Mouse (Mus musculus): Measurements from ENCODE around the gene Ube2c. TPM values are rescaled to one million over a fixed set of nuclear protein-coding genes. Genes with fewer than 3 reads are reported as not detected.

Gene Ube2c
- polyA plus RNA-seq (2012; rRNA removed) = 327 and 434 TPM in 2 replicates

- H3K27ac ChIP-seq (ENCODE audit: control insufficient read depth, insufficient read depth, low read length) = no peak within 1 kb of the TSS
- peaks cover 16% of the 10 kb centered on the region; the same call in 1 of the 2 replicates for H3K36me3 ChIP-seq (ENCODE audit: control insufficient read depth, insufficient read depth, low read length)
- no peak for TF ChIP-seq CTCF (IDR thresholded peaks at IDR 0.05; ENCODE audit: borderline replicate concordance, control insufficient read depth, extremely low read depth, insufficient read depth, low read length, poor library complexity)
- TF ChIP-seq POLR2A (IDR thresholded peaks at IDR 0.05; ENCODE audit: control insufficient read depth, extremely low read depth, insufficient read depth, low read length, poor library complexity) = no peak
- peaks cover 21% of the 10 kb centered on the region for H3K4me1 ChIP-seq (replicated peaks; ENCODE audit: control insufficient read depth, insufficient read depth, low read length)
- no peaks in the 10 kb centered on the region for H3K27me3 ChIP-seq (ENCODE audit: control insufficient read depth, insufficient read depth, low read length)
- DNase-seq = peak; percentile 98
- WGBS = 2% methylated on average over 53 of the region's 53 CpGs
- peak within 1 kb of the TSS; percentile 77 for H3K4me3 ChIP-seq (ENCODE audit: control insufficient read depth, insufficient read depth, low read length)
These were observed at the start of gene Ube2c for GRCm38 (mm10) chr2:164769258-164770037. TSS of gene Ube2c (plus strand) at chr2:164769898.

- H3K27me3 ChIP-seq (ENCODE audit: control insufficient read depth, insufficient read depth, low read length) = no peaks in the 10 kb centered on the region
- H3K4me3 ChIP-seq (ENCODE audit: control insufficient read depth, insufficient read depth, low read length) = no peak overlapping the region
- H3K36me3 ChIP-seq (ENCODE audit: control insufficient read depth, insufficient read depth, low read length) = no peaks in the 10 kb centered on the region
- TF ChIP-seq POLR2A (IDR thresholded peaks at IDR 0.05; ENCODE audit: control insufficient read depth, extremely low read depth, insufficient read depth, low read length, poor library complexity) (no peak), CTCF (IDR thresholded peaks at IDR 0.05; ENCODE audit: borderline replicate concordance, control insufficient read depth, extremely low read depth, insufficient read depth, low read length, poor library complexity) (no peak)
- WGBS = 78% methylated on average over 4 of the region's 4 CpGs
- H3K4me1 ChIP-seq (replicated peaks; ENCODE audit: control insufficient read depth, insufficient read depth, low read length) = no peaks in the 10 kb centered on the region; the same call in 1 of the 2 replicates
- no peak for DNase-seq
- no peak overlapping the region for H3K27ac ChIP-seq (ENCODE audit: control insufficient read depth, insufficient read depth, low read length)
These were observed 46.4 kb upstream of the Ube2c start for GRCm38 (mm10) chr2:164723276-164723675.

- Histone ChIP-seq H3K27ac (ENCODE audit: control insufficient read depth, insufficient read depth, low read length) (no peak overlapping the region), H3K4me3 (ENCODE audit: control insufficient read depth, insufficient read depth, low read length) (no peak overlapping the region), H3K4me1 (replicated peaks; ENCODE audit: control insufficient read depth, insufficient read depth, low read length) (no peaks in the 10 kb centered on the region; the same call in 1 of the 2 replicates), H3K36me3 (ENCODE audit: control insufficient read depth, insufficient read depth, low read length) (no peaks in the 10 kb centered on the region), H3K27me3 (ENCODE audit: control insufficient read depth, insufficient read depth, low read length) (no peaks in the 10 kb centered on the region)
- peak; percentile 63 for DNase-seq
- TF ChIP-seq POLR2A (IDR thresholded peaks at IDR 0.05; ENCODE audit: control insufficient read depth, extremely low read depth, insufficient read depth, low read length, poor library complexity) (no peak), CTCF (IDR thresholded peaks at IDR 0.05; ENCODE audit: borderline replicate concordance, control insufficient read depth, extremely low read depth, insufficient read depth, low read length, poor library complexity) (no peak)
- WGBS = 32% methylated on average over 6 of the region's 6 CpGs
These were observed 43.6 kb upstream of the Ube2c start for GRCm38 (mm10) chr2:164725895-164726619.

- no peak for TF ChIP-seq POLR2A (IDR thresholded peaks at IDR 0.05; ENCODE audit: control insufficient read depth, extremely low read depth, insufficient read depth, low read length, poor library complexity)
- TF ChIP-seq CTCF (IDR thresholded peaks at IDR 0.05; ENCODE audit: borderline replicate concordance, control insufficient read depth, extremely low read depth, insufficient read depth, low read length, poor library complexity) = no peak
These were observed 38.0 kb upstream of the Ube2c start for GRCm38 (mm10) chr2:164731719-164732118.

GRCm38 (mm10) chr2:164733259-164733658 is 36.4 kb upstream of the Ube2c start:
- no peak for DNase-seq
- Histone ChIP-seq H3K4me1 (replicated peaks; ENCODE audit: control insufficient read depth, insufficient read depth, low read length) (no peaks in the 10 kb centered on the region), H3K36me3 (ENCODE audit: control insufficient read depth, insufficient read depth, low read length) (no peaks in the 10 kb centered on the region), H3K27me3 (ENCODE audit: control insufficient read depth, insufficient read depth, low read length) (no peaks in the 10 kb centered on the region), H3K27ac (ENCODE audit: control insufficient read depth, insufficient read depth, low read length) (no peak overlapping the region), H3K4me3 (ENCODE audit: control insufficient read depth, insufficient read depth, low read length) (no peak overlapping the region)
- TF ChIP-seq CTCF (IDR thresholded peaks at IDR 0.05; ENCODE audit: borderline replicate concordance, control insufficient read depth, extremely low read depth, insufficient read depth, low read length, poor library complexity) = no peak
- no peak for TF ChIP-seq POLR2A (IDR thresholded peaks at IDR 0.05; ENCODE audit: control insufficient read depth, extremely low read depth, insufficient read depth, low read length, poor library complexity)
- 93% methylated on average over 2 of the region's 2 CpGs for WGBS

More at GRCm38 (mm10) chr2:164731719-164732118, 38.0 kb upstream of the Ube2c start:
- no peaks in the 10 kb centered on the region for H3K36me3 ChIP-seq (ENCODE audit: control insufficient read depth, insufficient read depth, low read length)
- WGBS = 92% methylated on average over 5 of the region's 5 CpGs
- H3K4me1 ChIP-seq (replicated peaks; ENCODE audit: control insufficient read depth, insufficient read depth, low read length) = no peaks in the 10 kb centered on the region
- DNase-seq = no peak
- H3K4me3 ChIP-seq (ENCODE audit: control insufficient read depth, insufficient read depth, low read length) = no peak overlapping the region
- no peaks in the 10 kb centered on the region for H3K27me3 ChIP-seq (ENCODE audit: control insufficient read depth, insufficient read depth, low read length)
- no peak overlapping the region for H3K27ac ChIP-seq (ENCODE audit: control insufficient read depth, insufficient read depth, low read length)

- TF ChIP-seq CTCF (IDR thresholded peaks at IDR 0.05; ENCODE audit: borderline replicate concordance, control insufficient read depth, extremely low read depth, insufficient read depth, low read length, poor library complexity) (no peak), POLR2A (IDR thresholded peaks at IDR 0.05; ENCODE audit: control insufficient read depth, extremely low read depth, insufficient read depth, low read length, poor library complexity) (no peak)
- H3K4me1 ChIP-seq (replicated peaks; ENCODE audit: control insufficient read depth, insufficient read depth, low read length) = no peaks in the 10 kb centered on the region
- H3K27ac ChIP-seq (ENCODE audit: control insufficient read depth, insufficient read depth, low read length) = no peak overlapping the region
- H3K27me3 ChIP-seq (ENCODE audit: control insufficient read depth, insufficient read depth, low read length) = no peaks in the 10 kb centered on the region
- WGBS = 95% methylated on average over 5 of the region's 5 CpGs
- H3K4me3 ChIP-seq (ENCODE audit: control insufficient read depth, insufficient read depth, low read length) = no peak overlapping the region
- no peak for DNase-seq
- H3K36me3 ChIP-seq (ENCODE audit: control insufficient read depth, insufficient read depth, low read length) = no peaks in the 10 kb centered on the region
These were observed 34.9 kb upstream of the Ube2c start for GRCm38 (mm10) chr2:164734839-164735238.
